In genomic region chr13:49471981-49472675, GRCm38 (mm10) we compare ENCODE assay signal across 20 mouse cellular contexts. TPM values are rescaled to one million over a fixed set of nuclear protein-coding genes. Genes with fewer than 3 reads are reported as not detected.
A peak's percentile ranks its signal among the peaks of the same experiment; 100 is the strongest.
DNase-seq lines count a peak whose midpoint lies in the region; ATAC-seq lines count a peak whose summit lies in the region.
"Had no signal": no experiment of that assay in that cellular context is flagged by ENCODE, and none has a peak within 500 bp of the region (broad histone marks: within the 10 kb centered on the region; RNA-seq: fewer than 3 reads in every experiment).

No protein-coding gene starts in this region.

- H3K27me3 ChIP-seq in lung, embryonic 15.5 days, result no peaks in the 10 kb centered on the region
- H3K27me3 ChIP-seq: embryonic facial prominence, embryonic 15.5 days; heart, embryonic 15.5 days; neural tube, embryonic 15.5 days had no signal

- no peaks in the 10 kb centered on the region for H3K36me3 ChIP-seq in lung, embryonic 15.5 days
- H3K36me3 ChIP-seq: embryonic facial prominence, embryonic 15.5 days; heart, embryonic 15.5 days; neural tube, embryonic 15.5 days had no signal

- H3K27ac ChIP-seq in lung, embryonic 15.5 days, result peak overlapping the region; percentile 86
- H3K27ac ChIP-seq: embryonic facial prominence, embryonic 15.5 days; heart, embryonic 15.5 days; hindbrain, embryonic 10.5 days; kidney, postnatal 0 days; liver, embryonic 14.5 days; neural tube, embryonic 15.5 days had no signal

- H3K9ac ChIP-seq in lung, embryonic 15.5 days, result no peak overlapping the region
- H3K9ac ChIP-seq: embryonic facial prominence, embryonic 15.5 days; heart, embryonic 15.5 days; liver, embryonic 14.5 days; neural tube, embryonic 15.5 days had no signal

- ATAC-seq in lung, embryonic 15.5 days (ENCODE audit: borderline replicate concordance, extremely low read depth, low FRiP score, low TSS enrichment), result peak; percentile 94
- ATAC-seq: midbrain, embryonic 16.5 days had no signal

- DNase-seq in kidney, postnatal 14 days, result peak; percentile 33
- DNase-seq in kidney, adult 18-20 months, result no peak
- DNase-seq in adipocyte (ENCODE audit: low spot score), result peak; percentile 55
- DNase-seq in lung, postnatal 4 days, result peak; percentile 65 to 86
- no peak for DNase-seq in layer of hippocampus, postnatal 10 days (ENCODE audit: low spot score in 2 of 2)
- DNase-seq in layer of hippocampus, postnatal 25 days (ENCODE audit: extremely low spot score in 1 of 2, low spot score in 1 of 2), result no peak
- DNase-seq: B cell, adult 2 months; cerebellum, adult 18-20 months; cerebellum, postnatal 36 days; kidney, adult 11 months; spleen, adult 18-20 months; thymus, postnatal 25 days had no signal

- H3K4me3 ChIP-seq in lung, embryonic 15.5 days, result no peak overlapping the region
- H3K4me3 ChIP-seq: embryonic facial prominence, embryonic 15.5 days; heart, embryonic 15.5 days; hindbrain, embryonic 10.5 days; neural tube, embryonic 15.5 days had no signal

- no peaks in the 10 kb centered on the region for H3K9me3 ChIP-seq in lung, embryonic 15.5 days
- H3K9me3 ChIP-seq: embryonic facial prominence, embryonic 15.5 days; heart, embryonic 15.5 days; hindbrain, embryonic 10.5 days; neural tube, embryonic 15.5 days had no signal

- no peak overlapping the region for H3K4me2 ChIP-seq in lung, embryonic 15.5 days
- H3K4me2 ChIP-seq: embryonic facial prominence, embryonic 15.5 days; heart, embryonic 15.5 days; neural tube, embryonic 15.5 days had no signal

- WGBS in lung, embryonic 15.5 days, result 29% methylated on average over 4 of the region's 4 CpGs

- H3K4me1 ChIP-seq in lung, embryonic 15.5 days, result peaks cover 12% of the 10 kb centered on the region; the same call in 1 of the 2 replicates
- H3K4me1 ChIP-seq: neural tube, embryonic 15.5 days had no signal

RNA-seq across cellular contexts. Expression of gene Tes3-ps, which starts 21.0 kb away (rescaled TPM):
- polyA plus RNA-seq in lung, embryonic 15.5 days (2015; fragmentation: Nextera tagmentation; extraction: Ambion mirVana), result 0.94 and 1.4 TPM in 2 replicates
- 1 to 10 TPM; 1.5 to 1.8 TPM for total RNA-seq in layer of hippocampus, postnatal 10 days (2021)
- total RNA-seq in layer of hippocampus, postnatal 25 days (2021), result 1 to 10 TPM in 1 of 2 experiments, under 1 TPM in 1; 0.85 to 1.9 TPM

RNA-seq across cellular contexts. Expression of gene Ecm2, which starts 32.5 kb away (rescaled TPM):
- 1.3 and 1.6 TPM in 2 replicates for polyA plus RNA-seq in lung, embryonic 15.5 days (2015; fragmentation: Nextera tagmentation; extraction: Ambion mirVana)
- total RNA-seq in layer of hippocampus, postnatal 10 days (2021), result 1 to 10 TPM; 3.0 to 3.4 TPM
- total RNA-seq in layer of hippocampus, postnatal 25 days (2021), result 1 to 10 TPM; 4.7 to 5.3 TPM

RNA-seq across cellular contexts. Expression of gene Ippk, which starts 51.1 kb away (rescaled TPM):
- 15.1 and 15.2 TPM in 2 replicates for polyA plus RNA-seq in lung, embryonic 15.5 days (2015; fragmentation: Nextera tagmentation; extraction: Ambion mirVana)
- total RNA-seq in layer of hippocampus, postnatal 10 days (2021), result 10 to 100 TPM; 16.4 to 16.8 TPM
- total RNA-seq in layer of hippocampus, postnatal 25 days (2021), result 10 to 100 TPM; 29.8 to 31.1 TPM

Comparison
In these comparisons a context has a peak if more than half of its experiments do, and no peak if none do; other contexts are left out.
1. DNase-seq: peak in kidney, postnatal 14 days (single experiment), adipocyte (single experiment) and lung, postnatal 4 days (2 of 2); none in kidney, adult 18-20 months (single experiment), layer of hippocampus, postnatal 10 days (0 of 2) and layer of hippocampus, postnatal 25 days (0 of 2).